Mouse (Mus musculus): ENCODE results near the gene Olfr1201. TPM values are rescaled to one million over a fixed set of nuclear protein-coding genes. Genes with fewer than 3 reads are reported as not detected.

The Olfr1201 gene
- not detected in 2 replicates for polyA plus RNA-seq (2016; fragmentation: Nextera tagmentation; extraction: Ambion mirVana)

GRCm38 (mm10) chr2:88792736-88793135, at the start of gene Olfr1201:
Olfr1201 (plus strand) TSS chr2:88793036.
- Histone ChIP-seq H3K4me3 (no peak within 1 kb of the TSS), H3K27me3 (replicated peaks) (no peaks in the 10 kb centered on the region), H3K9ac (no peak within 1 kb of the TSS), H3K4me1 (no peaks in the 10 kb centered on the region), H3K36me3 (no peaks in the 10 kb centered on the region), H3K27ac (no peak within 1 kb of the TSS), H3K4me2 (no peak within 1 kb of the TSS), H3K9me3 (replicated peaks) (no peaks in the 10 kb centered on the region)
- 72% methylated on average over 6 of the region's 6 CpGs for WGBS (ENCODE audit: insufficient replicate concordance)
- no peak for ATAC-seq

- no peak overlapping the region for H3K4me2 ChIP-seq
- no peak overlapping the region for H3K9ac ChIP-seq
- H3K4me1 ChIP-seq, result no peaks in the 10 kb centered on the region
- no peaks in the 10 kb centered on the region for H3K36me3 ChIP-seq
- no peak overlapping the region for H3K27ac ChIP-seq
- H3K9me3 ChIP-seq (replicated peaks), result 0 out of 2 replicates have a peak, but pooled peaks cover 6% of the 10 kb centered on the region
- ATAC-seq, result no peak
- WGBS (ENCODE audit: insufficient replicate concordance), result 66% methylated on average over 3 of the region's 3 CpGs
- no peaks in the 10 kb centered on the region for H3K27me3 ChIP-seq (replicated peaks)
- no peak overlapping the region for H3K4me3 ChIP-seq
Observed at GRCm38 (mm10) chr2:88743379-88743778, 49.5 kb upstream of the Olfr1201 start.

- Histone ChIP-seq H3K4me2 (no peak within 1 kb of the TSS), H3K4me3 (no peak within 1 kb of the TSS), H3K27me3 (replicated peaks) (no peaks in the 10 kb centered on the region), H3K36me3 (no peaks in the 10 kb centered on the region), H3K4me1 (no peaks in the 10 kb centered on the region), H3K9ac (no peak within 1 kb of the TSS), H3K9me3 (replicated peaks) (no peaks in the 10 kb centered on the region), H3K27ac (no peak within 1 kb of the TSS)
- ATAC-seq, result no peak
- 66% methylated on average over 2 of the region's 2 CpGs for WGBS (ENCODE audit: insufficient replicate concordance)
Observed at GRCm38 (mm10) chr2:88751270-88751669, 41.6 kb upstream of the Olfr1201 start, which contains the start of gene Olfr1198. Olfr1198 (minus strand) TSS chr2:88751370.

- 69% methylated on average over 2 of the region's 2 CpGs for WGBS (ENCODE audit: insufficient replicate concordance)
- no peak for ATAC-seq
Observed at GRCm38 (mm10) chr2:88760369-88760768, 32.5 kb upstream of the Olfr1201 start, which contains the start of gene Olfr1199. Olfr1199 (minus strand) TSS chr2:88760469.

GRCm38 (mm10) chr2:88770388-88770787, 22.4 kb upstream of the Olfr1201 start, which contains the start of gene Olfr1200:
Olfr1200 (minus strand) TSS chr2:88770488.
- no peak within 1 kb of the TSS for H3K27ac ChIP-seq
- H3K4me3 ChIP-seq, result no peak within 1 kb of the TSS
- H3K9me3 ChIP-seq (replicated peaks), result no peaks in the 10 kb centered on the region
- no peaks in the 10 kb centered on the region for H3K36me3 ChIP-seq
- no peak for ATAC-seq
- H3K4me2 ChIP-seq, result no peak within 1 kb of the TSS
- H3K4me1 ChIP-seq, result no peaks in the 10 kb centered on the region
- no peaks in the 10 kb centered on the region for H3K27me3 ChIP-seq (replicated peaks)
- 51% methylated on average over 2 of the region's 2 CpGs for WGBS (ENCODE audit: insufficient replicate concordance)
- no peak within 1 kb of the TSS for H3K9ac ChIP-seq

More at GRCm38 (mm10) chr2:88760369-88760768, 32.5 kb upstream of the Olfr1201 start, which contains the start of gene Olfr1199:
- H3K4me1 ChIP-seq, result no peaks in the 10 kb centered on the region
- no peak within 1 kb of the TSS for H3K9ac ChIP-seq
- H3K9me3 ChIP-seq (replicated peaks), result no peaks in the 10 kb centered on the region
- H3K27ac ChIP-seq, result no peak within 1 kb of the TSS
- H3K36me3 ChIP-seq, result no peaks in the 10 kb centered on the region
- H3K4me2 ChIP-seq, result no peak within 1 kb of the TSS
- H3K4me3 ChIP-seq, result no peak within 1 kb of the TSS
- H3K27me3 ChIP-seq (replicated peaks), result no peaks in the 10 kb centered on the region

GRCm38 (mm10) chr2:88814196-88814595, 21.4 kb downstream of the Olfr1201 start, which contains the start of gene Olfr1202:
Olfr1202 (plus strand) TSS chr2:88814496.
- WGBS (ENCODE audit: insufficient replicate concordance), result 67% methylated on average over 1 of the region's 1 CpGs
- Histone ChIP-seq H3K27ac (no peak within 1 kb of the TSS), H3K27me3 (replicated peaks) (no peaks in the 10 kb centered on the region), H3K4me2 (no peak within 1 kb of the TSS), H3K4me1 (no peaks in the 10 kb centered on the region), H3K4me3 (no peak within 1 kb of the TSS), H3K9me3 (replicated peaks) (no peaks in the 10 kb centered on the region), H3K9ac (no peak within 1 kb of the TSS), H3K36me3 (no peaks in the 10 kb centered on the region)
- no peak for ATAC-seq

- Histone ChIP-seq H3K4me2 (no peak within 1 kb of the TSS), H3K4me3 (no peak within 1 kb of the TSS), H3K9ac (no peak within 1 kb of the TSS), H3K27ac (no peak within 1 kb of the TSS), H3K4me1 (no peaks in the 10 kb centered on the region), H3K27me3 (replicated peaks) (no peaks in the 10 kb centered on the region), H3K36me3 (no peaks in the 10 kb centered on the region), H3K9me3 (replicated peaks) (no peaks in the 10 kb centered on the region)
- WGBS (ENCODE audit: insufficient replicate concordance), result 78% methylated on average over 2 of the region's 2 CpGs
- ATAC-seq, result no peak
Observed at GRCm38 (mm10) chr2:88829437-88829836, 36.6 kb downstream of the Olfr1201 start, which contains the start of gene Olfr1205. Olfr1205 (plus strand) TSS chr2:88829737.

- WGBS (ENCODE audit: insufficient replicate concordance), result 72% methylated on average over 2 of the region's 2 CpGs
- Histone ChIP-seq H3K4me2 (no peak overlapping the region), H3K27me3 (replicated peaks) (no peaks in the 10 kb centered on the region), H3K27ac (no peak overlapping the region), H3K36me3 (no peaks in the 10 kb centered on the region), H3K4me3 (no peak overlapping the region), H3K9ac (no peak overlapping the region), H3K9me3 (replicated peaks) (no peaks in the 10 kb centered on the region), H3K4me1 (no peaks in the 10 kb centered on the region)
- ATAC-seq, result no peak
Observed at GRCm38 (mm10) chr2:88838477-88838876, 45.6 kb downstream of the Olfr1201 start.

Other genes starting within 250 kb of the Olfr1201 start
- not detected in 2 replicates for gene Olfr1188, start 236.1 kb upstream of the Olfr1201 start, polyA plus RNA-seq (2016; fragmentation: Nextera tagmentation; extraction: Ambion mirVana)
- not detected in 2 replicates for gene Olfr1189, start 206.6 kb upstream of the Olfr1201 start, polyA plus RNA-seq (2016; fragmentation: Nextera tagmentation; extraction: Ambion mirVana)
- gene Olfr1191-ps1, start 152.5 kb upstream of the Olfr1201 start, polyA plus RNA-seq (2016; fragmentation: Nextera tagmentation; extraction: Ambion mirVana), result not detected in 2 replicates
- not detected in 2 replicates for gene Olfr1192-ps1, start 144.5 kb upstream of the Olfr1201 start, polyA plus RNA-seq (2016; fragmentation: Nextera tagmentation; extraction: Ambion mirVana)
- gene Olfr1193, start 117.4 kb upstream of the Olfr1201 start, polyA plus RNA-seq (2016; fragmentation: Nextera tagmentation; extraction: Ambion mirVana), result not detected in 2 replicates
- gene Olfr1195, start 103.8 kb upstream of the Olfr1201 start, polyA plus RNA-seq (2016; fragmentation: Nextera tagmentation; extraction: Ambion mirVana), result not detected in 2 replicates
- gene Olfr1196, start 88.4 kb upstream of the Olfr1201 start, polyA plus RNA-seq (2016; fragmentation: Nextera tagmentation; extraction: Ambion mirVana), result not detected in 2 replicates
- gene Olfr1197, start 60.7 kb upstream of the Olfr1201 start, polyA plus RNA-seq (2016; fragmentation: Nextera tagmentation; extraction: Ambion mirVana), result not detected in 2 replicates
- gene Olfr1198, start 41.7 kb upstream of the Olfr1201 start, polyA plus RNA-seq (2016; fragmentation: Nextera tagmentation; extraction: Ambion mirVana), result not detected in 2 replicates
- gene Olfr1199, start 32.6 kb upstream of the Olfr1201 start, polyA plus RNA-seq (2016; fragmentation: Nextera tagmentation; extraction: Ambion mirVana), result not detected in 2 replicates
- gene Olfr1200, start 22.5 kb upstream of the Olfr1201 start, polyA plus RNA-seq (2016; fragmentation: Nextera tagmentation; extraction: Ambion mirVana), result not detected in 2 replicates
- gene Olfr1202, start 21.5 kb downstream of the Olfr1201 start, polyA plus RNA-seq (2016; fragmentation: Nextera tagmentation; extraction: Ambion mirVana), result not detected in 2 replicates
- not detected in 2 replicates for gene Olfr1205, start 36.7 kb downstream of the Olfr1201 start, polyA plus RNA-seq (2016; fragmentation: Nextera tagmentation; extraction: Ambion mirVana)
- gene Olfr1204, start 56.3 kb downstream of the Olfr1201 start, polyA plus RNA-seq (2016; fragmentation: Nextera tagmentation; extraction: Ambion mirVana), result not detected in 2 replicates
- not detected in 2 replicates for gene Olfr1206, start 70.2 kb downstream of the Olfr1201 start, polyA plus RNA-seq (2016; fragmentation: Nextera tagmentation; extraction: Ambion mirVana)
- gene Olfr1208, start 109.3 kb downstream of the Olfr1201 start, polyA plus RNA-seq (2016; fragmentation: Nextera tagmentation; extraction: Ambion mirVana), result not detected in 2 replicates
- gene Olfr1209, start 122.1 kb downstream of the Olfr1201 start, polyA plus RNA-seq (2016; fragmentation: Nextera tagmentation; extraction: Ambion mirVana), result not detected in 2 replicates
- not detected in 2 replicates for gene Olfr1211, start 145.1 kb downstream of the Olfr1201 start, polyA plus RNA-seq (2016; fragmentation: Nextera tagmentation; extraction: Ambion mirVana)
- not detected in 2 replicates for gene Olfr1212, start 160.9 kb downstream of the Olfr1201 start, polyA plus RNA-seq (2016; fragmentation: Nextera tagmentation; extraction: Ambion mirVana)
- gene Gm13762, start 187.2 kb downstream of the Olfr1201 start, polyA plus RNA-seq (2016; fragmentation: Nextera tagmentation; extraction: Ambion mirVana), result not detected in 2 replicates
- gene Olfr1214, start 199.6 kb downstream of the Olfr1201 start, polyA plus RNA-seq (2016; fragmentation: Nextera tagmentation; extraction: Ambion mirVana), result not detected in 2 replicates
- not detected in 2 replicates for gene Olfr1215, start 213.9 kb downstream of the Olfr1201 start, polyA plus RNA-seq (2016; fragmentation: Nextera tagmentation; extraction: Ambion mirVana)
- gene Olfr1216, start 225.3 kb downstream of the Olfr1201 start, polyA plus RNA-seq (2016; fragmentation: Nextera tagmentation; extraction: Ambion mirVana), result not detected in 2 replicates
- gene Olfr1217, start 239.0 kb downstream of the Olfr1201 start, polyA plus RNA-seq (2016; fragmentation: Nextera tagmentation; extraction: Ambion mirVana), result not detected in 2 replicates

All from liver, embryonic 12.5 days (tissue).